Mouse (Mus musculus): ENCODE measurements at regions not wholly inside any gene's neighbourhood (a gene's known extent, or its start where the extent isn't known, plus 50 kb on each side); places are given as distances from the start of the nearest gene placed in this dataset.
A peak's percentile ranks its signal among the peaks of the same experiment; 100 is the strongest.

- Histone ChIP-seq H3K9ac (no peak overlapping the region), H3K4me3 (no peak overlapping the region), H3K36me3 (no peaks in the 10 kb centered on the region), H3K4me1 (peaks cover 9% of the 10 kb centered on the region), H3K9me3 (no peaks in the 10 kb centered on the region), H3K27ac (no peak overlapping the region), H3K4me2 (replicated peaks) (no peak overlapping the region), H3K27me3 (no peaks in the 10 kb centered on the region)
- no peak for ATAC-seq (ENCODE audit: insufficient number of reproducible peaks, insufficient read depth, low FRiP score, low TSS enrichment)
- WGBS, result 34% methylated on average over 17 of the region's 17 CpGs
These were observed 77.8 kb upstream of the Map1b start for GRCm38 (mm10) chr13:99593846-99594813.

- Histone ChIP-seq H3K9ac (no peak overlapping the region), H3K9me3 (no peaks in the 10 kb centered on the region), H3K36me3 (no peaks in the 10 kb centered on the region), H3K27me3 (no peaks in the 10 kb centered on the region), H3K4me2 (replicated peaks) (peak overlapping the region; percentile 19; the same call in 1 of the 2 replicates), H3K4me1 (peaks cover 9% of the 10 kb centered on the region), H3K27ac (no peak overlapping the region), H3K4me3 (no peak overlapping the region)
- ATAC-seq (ENCODE audit: insufficient number of reproducible peaks, insufficient read depth, low FRiP score, low TSS enrichment), result no peak
- WGBS, result 48% methylated on average over 8 of the region's 8 CpGs
These were observed 76.9 kb upstream of the Map1b start for GRCm38 (mm10) chr13:99593243-99593635.

GRCm38 (mm10) chr13:99592596-99593242, 76.4 kb upstream of the Map1b start:
- Histone ChIP-seq H3K36me3 (no peaks in the 10 kb centered on the region), H3K4me3 (no peak overlapping the region), H3K27ac (no peak overlapping the region), H3K9ac (no peak overlapping the region), H3K4me2 (replicated peaks) (peak overlapping the region; percentile 19), H3K9me3 (no peaks in the 10 kb centered on the region), H3K4me1 (peaks cover 9% of the 10 kb centered on the region), H3K27me3 (no peaks in the 10 kb centered on the region)
- ATAC-seq (ENCODE audit: insufficient number of reproducible peaks, insufficient read depth, low FRiP score, low TSS enrichment), result no peak
- 13% methylated on average over 15 of the region's 15 CpGs for WGBS

GRCm38 (mm10) chr13:99588646-99589045, 72.3 kb upstream of the Map1b start:
- Histone ChIP-seq H3K4me1 (peaks cover 7% of the 10 kb centered on the region), H3K27me3 (no peaks in the 10 kb centered on the region), H3K27ac (no peak overlapping the region), H3K4me3 (no peak overlapping the region), H3K36me3 (no peaks in the 10 kb centered on the region), H3K9ac (no peak overlapping the region), H3K9me3 (no peaks in the 10 kb centered on the region), H3K4me2 (replicated peaks) (no peak overlapping the region)
- 88% methylated on average over 8 of the region's 8 CpGs for WGBS
- no peak for ATAC-seq (ENCODE audit: insufficient number of reproducible peaks, insufficient read depth, low FRiP score, low TSS enrichment)

GRCm38 (mm10) chr13:99583841-99584240, 67.5 kb upstream of the Map1b start:
- H3K4me2 ChIP-seq (replicated peaks), result no peak overlapping the region
- H3K27me3 ChIP-seq, result no peaks in the 10 kb centered on the region
- H3K4me3 ChIP-seq, result no peak overlapping the region
- H3K27ac ChIP-seq, result no peak overlapping the region
- 59% methylated on average over 3 of the region's 3 CpGs for WGBS
- no peaks in the 10 kb centered on the region for H3K9me3 ChIP-seq
- H3K36me3 ChIP-seq, result no peaks in the 10 kb centered on the region
- ATAC-seq (ENCODE audit: insufficient number of reproducible peaks, insufficient read depth, low FRiP score, low TSS enrichment), result no peak
- no peaks in the 10 kb centered on the region for H3K4me1 ChIP-seq
- no peak overlapping the region for H3K9ac ChIP-seq

GRCm38 (mm10) chr13:99580296-99580695, 64.0 kb upstream of the Map1b start:
- H3K36me3 ChIP-seq, result no peaks in the 10 kb centered on the region
- 0 out of 2 replicates have a peak, but pooled peaks have one; percentile 35 for ATAC-seq (ENCODE audit: insufficient number of reproducible peaks, insufficient read depth, low FRiP score, low TSS enrichment)
- WGBS, result 91% methylated on average over 5 of the region's 5 CpGs

GRCm38 (mm10) chr13:99579596-99580175, 63.3 kb upstream of the Map1b start:
- H3K4me3 ChIP-seq, result no peak overlapping the region
- no peaks in the 10 kb centered on the region for H3K9me3 ChIP-seq
- no peak overlapping the region for H3K4me2 ChIP-seq (replicated peaks)
- H3K4me1 ChIP-seq, result no peaks in the 10 kb centered on the region
- no peaks in the 10 kb centered on the region for H3K36me3 ChIP-seq
- H3K27ac ChIP-seq, result no peak overlapping the region
- ATAC-seq (ENCODE audit: insufficient number of reproducible peaks, insufficient read depth, low FRiP score, low TSS enrichment), result no peak
- WGBS, result 83% methylated on average over 8 of the region's 8 CpGs
- no peak overlapping the region for H3K9ac ChIP-seq
- H3K27me3 ChIP-seq, result no peaks in the 10 kb centered on the region

More at GRCm38 (mm10) chr13:99580296-99580695, 64.0 kb upstream of the Map1b start:
- Histone ChIP-seq H3K4me2 (replicated peaks) (no peak overlapping the region), H3K9ac (no peak overlapping the region), H3K27me3 (no peaks in the 10 kb centered on the region), H3K4me1 (no peaks in the 10 kb centered on the region), H3K9me3 (no peaks in the 10 kb centered on the region), H3K27ac (no peak overlapping the region), H3K4me3 (no peak overlapping the region)

GRCm38 (mm10) chr13:99577686-99578085, 61.3 kb upstream of the Map1b start:
- ATAC-seq (ENCODE audit: insufficient number of reproducible peaks, insufficient read depth, low FRiP score, low TSS enrichment), result no peak
- H3K4me1 ChIP-seq, result no peaks in the 10 kb centered on the region
- no peak overlapping the region for H3K4me2 ChIP-seq (replicated peaks)
- H3K9me3 ChIP-seq, result no peaks in the 10 kb centered on the region
- no peaks in the 10 kb centered on the region for H3K36me3 ChIP-seq
- no peak overlapping the region for H3K27ac ChIP-seq
- no peak overlapping the region for H3K9ac ChIP-seq
- H3K27me3 ChIP-seq, result no peaks in the 10 kb centered on the region
- H3K4me3 ChIP-seq, result no peak overlapping the region
- 83% methylated on average over 4 of the region's 4 CpGs for WGBS

- Histone ChIP-seq H3K4me3 (no peak overlapping the region), H3K9me3 (no peaks in the 10 kb centered on the region), H3K4me2 (replicated peaks) (no peak overlapping the region), H3K4me1 (no peaks in the 10 kb centered on the region), H3K36me3 (no peaks in the 10 kb centered on the region), H3K9ac (no peak overlapping the region), H3K27ac (no peak overlapping the region), H3K27me3 (no peaks in the 10 kb centered on the region)
- WGBS, result 80% methylated on average over 7 of the region's 7 CpGs
- no peak for ATAC-seq (ENCODE audit: insufficient number of reproducible peaks, insufficient read depth, low FRiP score, low TSS enrichment)
These were observed 56.7 kb upstream of the Map1b start for GRCm38 (mm10) chr13:99573021-99573420.

GRCm38 (mm10) chr13:99572381-99572780, 56.0 kb upstream of the Map1b start:
- ATAC-seq (ENCODE audit: insufficient number of reproducible peaks, insufficient read depth, low FRiP score, low TSS enrichment), result no peak
- H3K4me2 ChIP-seq (replicated peaks), result no peak overlapping the region
- H3K36me3 ChIP-seq, result no peaks in the 10 kb centered on the region
- H3K9ac ChIP-seq, result no peak overlapping the region
- H3K4me1 ChIP-seq, result no peaks in the 10 kb centered on the region
- 85% methylated on average over 5 of the region's 5 CpGs for WGBS
- no peak overlapping the region for H3K4me3 ChIP-seq
- H3K9me3 ChIP-seq, result no peaks in the 10 kb centered on the region
- no peak overlapping the region for H3K27ac ChIP-seq
- no peaks in the 10 kb centered on the region for H3K27me3 ChIP-seq
